Mouse (Mus musculus) liver, embryonic 16.5 days (tissue): Measurements from ENCODE around the gene Kcnip4. TPM values are rescaled to one million over a fixed set of nuclear protein-coding genes. Genes with fewer than 3 reads are reported as not detected.

Experiments used
- ATAC-seq: fragments of 200-750 bp; cut with Nextera tagmentation; 2 replicates; pipeline ENCODE4 v1.8.0; 2017; ENCODE audit warnings: low read depth, mild to moderate bottlenecking, moderate number of reproducible peaks, moderate library complexity
- H3K27ac ChIP-seq: fragments of 300-500 bp; sonication (generic); 2 replicates; pipeline ENCODE4 v1.5.1; 2014; ENCODE audit warnings: mild to moderate bottlenecking, low read length
- H3K27me3 ChIP-seq: fragments of 300-500 bp; sonication (generic); 2 replicates; pipeline ENCODE4 v1.6.1; 2014; ENCODE audit warnings: low read depth, low read length, mixed read lengths; ENCODE audit not compliant: control insufficient read depth, insufficient read depth
- H3K36me3 ChIP-seq: fragments of 300-500 bp; sonication (generic); 2 replicates; pipeline ENCODE4 v1.6.1; 2014; ENCODE audit warnings: mild to moderate bottlenecking; ENCODE audit not compliant: control insufficient read depth, insufficient read depth
- H3K4me1 ChIP-seq: fragments of 300-500 bp; sonication (generic); 2 replicates; pipeline ENCODE4 v1.6.1; 2014; ENCODE audit warnings: low read depth, low read length, mixed read lengths; ENCODE audit not compliant: control insufficient read depth
- H3K4me2 ChIP-seq: fragments of 300-500 bp; sonication (generic); 2 replicates; pipeline ENCODE4 v1.6.1; 2014; ENCODE audit warnings: low read depth, low read length, mixed read lengths
- H3K4me3 ChIP-seq: fragments of 300-500 bp; sonication (generic); 2 replicates; pipeline ENCODE4 v1.5.1; 2014; ENCODE audit warnings: low read depth, mild to moderate bottlenecking, low read length
- H3K9ac ChIP-seq: fragments of 300-500 bp; sonication (generic); 2 replicates; pipeline ENCODE4 v1.6.1; 2014; ENCODE audit warnings: low read depth, low read length
- H3K9me3 ChIP-seq: fragments of 300-500 bp; sonication (generic); replicated peaks from 2 replicates; pipeline ENCODE4 v1.6.1; 2016; ENCODE audit warnings: low read length; ENCODE audit not compliant: control insufficient read depth
- WGBS: fragments of 180-500 bp; shearing (Covaris S2); extraction: QIAGEN DNeasy Blood & Tissue Kit; methylation state at CpG from one replicate; pipeline ENCODE4 v1.1.7; 2014; ENCODE audit not compliant: insufficient replicate concordance; 5-methylcytosine and 5-hydroxymethylcytosine counted together
- polyA plus RNA-seq: library from polyadenylated mRNA; unstranded; fragments of >200 nt; fragmentation: Nextera tagmentation; extraction: Ambion mirVana; gene quantifications from 2 replicates; pipeline ENCODE4 v1.2.1, GENCODE M21; 2015

Gene Kcnip4
- polyA plus RNA-seq, 1 experiment from 2014 or later, result 0.09 TPM

DNA sequence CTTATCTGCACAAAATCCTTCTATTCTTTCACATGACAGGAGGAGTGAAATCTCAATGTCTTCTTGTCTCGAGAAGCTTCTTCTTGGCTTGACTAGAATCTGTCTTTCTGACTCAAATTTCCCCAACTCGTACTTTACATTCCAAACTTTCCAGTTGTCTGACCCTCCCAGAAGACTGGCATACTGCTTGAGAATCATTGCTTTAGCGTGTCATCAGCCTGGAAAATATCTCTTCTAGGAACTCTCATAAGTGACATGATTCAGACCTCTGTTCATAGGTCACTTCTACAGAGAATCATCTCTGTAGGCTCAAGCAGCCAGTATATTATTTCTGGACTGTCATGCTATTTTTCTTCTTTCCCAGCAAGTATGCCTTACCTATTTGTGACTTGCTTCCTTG lies 26.0 kb downstream of the Kcnip4 start:
- ATAC-seq, result no peak
- Histone ChIP-seq H3K27me3 (no peaks in the 10 kb centered on the region), H3K4me2 (no peak overlapping the region), H3K9me3 (no peaks in the 10 kb centered on the region), H3K4me1 (no peaks in the 10 kb centered on the region), H3K27ac (no peak overlapping the region), H3K36me3 (no peaks in the 10 kb centered on the region), H3K4me3 (no peak overlapping the region), H3K9ac (no peak overlapping the region)
- WGBS, result 50% methylated on average over 3 of the region's 3 CpGs

GRCm38 (mm10) chr5:49487270-49487669 lies 37.4 kb downstream of the Kcnip4 start:
- no peak overlapping the region for H3K9ac ChIP-seq
- H3K4me1 ChIP-seq, result no peaks in the 10 kb centered on the region
- H3K4me3 ChIP-seq, result no peak overlapping the region
- no peak overlapping the region for H3K27ac ChIP-seq
- WGBS, result 27% methylated on average over 2 of the region's 2 CpGs
- H3K36me3 ChIP-seq, result no peaks in the 10 kb centered on the region
- no peak overlapping the region for H3K4me2 ChIP-seq
- no peak for ATAC-seq
- no peaks in the 10 kb centered on the region for H3K27me3 ChIP-seq
- no peaks in the 10 kb centered on the region for H3K9me3 ChIP-seq

DNA sequence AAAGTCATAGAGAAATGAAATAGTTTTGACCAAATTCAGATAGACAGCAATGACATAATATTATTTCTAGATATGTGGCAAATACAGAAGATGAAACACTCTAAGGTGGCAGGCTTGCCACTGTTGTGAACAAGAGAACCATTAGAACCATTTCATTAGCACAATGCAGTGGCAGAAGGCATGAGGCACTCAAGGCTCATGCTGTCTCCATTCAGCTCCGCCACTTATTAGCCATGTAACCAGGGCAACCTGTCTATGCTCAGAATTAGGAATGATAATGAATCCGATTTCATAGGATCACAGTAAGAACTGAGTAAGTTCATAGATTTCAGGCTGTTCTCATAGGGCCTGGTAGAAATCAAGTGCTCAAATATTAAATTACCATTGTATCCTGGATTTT lies 54.0 kb downstream of the Kcnip4 start:
- no peaks in the 10 kb centered on the region for H3K9me3 ChIP-seq
- no peak overlapping the region for H3K9ac ChIP-seq
- H3K4me1 ChIP-seq, result no peaks in the 10 kb centered on the region
- H3K27me3 ChIP-seq, result no peaks in the 10 kb centered on the region
- ATAC-seq, result no peak
- H3K27ac ChIP-seq, result no peak overlapping the region
- H3K4me3 ChIP-seq, result no peak overlapping the region
- no peak overlapping the region for H3K4me2 ChIP-seq
- WGBS, result 62% methylated on average over 2 of the region's 2 CpGs
- no peaks in the 10 kb centered on the region for H3K36me3 ChIP-seq

GRCm38 (mm10) chr5:49460643-49461276 lies 63.9 kb downstream of the Kcnip4 start:
- WGBS, result 58% methylated on average over 6 of the region's 6 CpGs
- Histone ChIP-seq H3K4me1 (no peaks in the 10 kb centered on the region), H3K27ac (no peak overlapping the region), H3K27me3 (no peaks in the 10 kb centered on the region), H3K9me3 (no peaks in the 10 kb centered on the region), H3K36me3 (no peaks in the 10 kb centered on the region), H3K9ac (no peak overlapping the region), H3K4me2 (no peak overlapping the region), H3K4me3 (no peak overlapping the region)
- ATAC-seq, result no peak

GRCm38 (mm10) chr5:49453100-49453499 lies 71.6 kb downstream of the Kcnip4 start:
- Histone ChIP-seq H3K9ac (no peak overlapping the region), H3K27me3 (no peaks in the 10 kb centered on the region), H3K4me1 (no peaks in the 10 kb centered on the region), H3K36me3 (no peaks in the 10 kb centered on the region), H3K9me3 (no peaks in the 10 kb centered on the region), H3K27ac (no peak overlapping the region), H3K4me2 (no peak overlapping the region), H3K4me3 (no peak overlapping the region)
- WGBS, result 48% methylated on average over 3 of the region's 3 CpGs
- no peak for ATAC-seq

- no peak for ATAC-seq
Measured at GRCm38 (mm10) chr5:49451295-49451694, 73.4 kb downstream of the Kcnip4 start.

GRCm38 (mm10) chr5:49450876-49451275 lies 73.8 kb downstream of the Kcnip4 start:
- H3K4me2 ChIP-seq, result no peak overlapping the region
- H3K27me3 ChIP-seq, result no peaks in the 10 kb centered on the region
- WGBS, result 47% methylated on average over 3 of the region's 3 CpGs
- no peaks in the 10 kb centered on the region for H3K9me3 ChIP-seq
- H3K9ac ChIP-seq, result no peak overlapping the region
- no peaks in the 10 kb centered on the region for H3K36me3 ChIP-seq
- ATAC-seq, result no peak
- H3K4me1 ChIP-seq, result no peaks in the 10 kb centered on the region
- H3K4me3 ChIP-seq, result no peak overlapping the region
- H3K27ac ChIP-seq, result no peak overlapping the region

More at GRCm38 (mm10) chr5:49451295-49451694, 73.4 kb downstream of the Kcnip4 start:
- no peaks in the 10 kb centered on the region for H3K27me3 ChIP-seq
- H3K9ac ChIP-seq, result no peak overlapping the region
- no peaks in the 10 kb centered on the region for H3K4me1 ChIP-seq
- no peaks in the 10 kb centered on the region for H3K9me3 ChIP-seq
- H3K27ac ChIP-seq, result no peak overlapping the region
- no peak overlapping the region for H3K4me2 ChIP-seq
- H3K36me3 ChIP-seq, result no peaks in the 10 kb centered on the region
- H3K4me3 ChIP-seq, result no peak overlapping the region

- Histone ChIP-seq H3K4me2 (no peak overlapping the region), H3K9ac (no peak overlapping the region), H3K36me3 (no peaks in the 10 kb centered on the region), H3K4me3 (no peak overlapping the region), H3K27me3 (no peaks in the 10 kb centered on the region), H3K9me3 (no peaks in the 10 kb centered on the region), H3K27ac (no peak overlapping the region), H3K4me1 (no peaks in the 10 kb centered on the region)
- ATAC-seq, result no peak
- WGBS, result 50% methylated on average over 2 of the region's 2 CpGs
Measured at GRCm38 (mm10) chr5:49437236-49437635, 87.5 kb downstream of the Kcnip4 start.

GRCm38 (mm10) chr5:49427689-49428088 lies 97.0 kb downstream of the Kcnip4 start:
- no peaks in the 10 kb centered on the region for H3K27me3 ChIP-seq
- ATAC-seq, result no peak
- H3K27ac ChIP-seq, result no peak overlapping the region
- no peak overlapping the region for H3K4me3 ChIP-seq
- H3K36me3 ChIP-seq, result no peaks in the 10 kb centered on the region
- no peak overlapping the region for H3K9ac ChIP-seq
- H3K4me2 ChIP-seq, result no peak overlapping the region
- no peaks in the 10 kb centered on the region for H3K9me3 ChIP-seq
- H3K4me1 ChIP-seq, result no peaks in the 10 kb centered on the region
